Mouse (Mus musculus) kidney, adult 2 months (tissue): Measurements from ENCODE around the gene Cdca3. TPM values are rescaled to one million over a fixed set of nuclear protein-coding genes. Genes with fewer than 3 reads are reported as not detected.
"Not testable (repeated sequence)": the region's sequence is repeated elsewhere in the genome, so short reads cannot be mapped to it uniquely, and the experiment has no call there.

ENCODE experiments used
- DNase-seq: peaks from one replicate; pipeline ENCODE4 v3.0.0; 2021
- H3K27ac ChIP-seq: fragments of 200-500 bp; 2 replicates; pipeline ENCODE4 v1.5.1; 2012; ENCODE audit warnings: low read depth, low read length, control low read depth, inconsistent platforms; ENCODE audit not compliant: insufficient read depth
- H3K27me3 ChIP-seq: fragments of 200-500 bp; replicated peaks from 2 replicates; pipeline ENCODE4 v1.6.1; 2012; ENCODE audit warnings: mild to moderate bottlenecking, moderate library complexity, low read length, inconsistent platforms; ENCODE audit not compliant: control insufficient read depth, insufficient read depth
- H3K36me3 ChIP-seq: fragments of 200-500 bp; 2 replicates; pipeline ENCODE4 v1.6.1; 2012; ENCODE audit warnings: mild to moderate bottlenecking, moderate library complexity, low read length, inconsistent platforms; ENCODE audit not compliant: control insufficient read depth, insufficient read depth
- H3K4me1 ChIP-seq: fragments of 200-500 bp; 2 replicates; pipeline ENCODE4 v1.6.1; 2011; ENCODE audit warnings: low read length; ENCODE audit not compliant: control insufficient read depth, insufficient read depth
- H3K4me3 ChIP-seq: fragments of 200-500 bp; 2 replicates; pipeline ENCODE4 v1.5.1; 2011; ENCODE audit warnings: mild to moderate bottlenecking, low read depth, low read length, control low read depth; ENCODE audit not compliant: insufficient read depth
- CTCF ChIP-seq: fragments of 200-500 bp; conservative IDR thresholded peaks from 2 replicates; pipeline ENCODE4 v1.5.1; 2011; ENCODE audit warnings: low read depth, mild to moderate bottlenecking, control low read depth, low read length, moderate library complexity, mixed read lengths; ENCODE audit not compliant: insufficient read depth, insufficient read length
- POLR2A ChIP-seq: fragments of 200-500 bp; IDR thresholded peaks from one replicate; pipeline ENCODE4 v1.6.1; 2011; ENCODE audit warnings: low read depth, low read length, control low read depth
- WGBS: fragments of 180-500 bp; shearing (Covaris S2); methylation state at CpG from one replicate; pipeline ENCODE4 v1.1.7; 2018; 5-methylcytosine and 5-hydroxymethylcytosine counted together
- polyA plus RNA-seq: library from polyadenylated mRNA; depleted of rRNA; stranded (reverse); fragments of >200 nt; gene quantifications from 2 replicates; pipeline ENCODE4 v1.2.3, GENCODE M21; 2012

Gene Cdca3
- polyA plus RNA-seq, 1 experiment = 4.2 TPM

GRCm38 (mm10) chr6:124817971-124818370 is 11.4 kb upstream of the Cdca3 start:
- peaks cover 5% of the 10 kb centered on the region for H3K4me1 ChIP-seq
- no peaks in the 10 kb centered on the region for H3K27me3 ChIP-seq
- TF ChIP-seq CTCF (no peak), POLR2A (no peak)
- peaks cover 4% of the 10 kb centered on the region for H3K36me3 ChIP-seq
- H3K4me3 ChIP-seq = no peak overlapping the region
- DNase-seq = no peak
- 85% methylated on average over 8 of the region's 8 CpGs for WGBS
- H3K27ac ChIP-seq = no peak overlapping the region

DNA sequence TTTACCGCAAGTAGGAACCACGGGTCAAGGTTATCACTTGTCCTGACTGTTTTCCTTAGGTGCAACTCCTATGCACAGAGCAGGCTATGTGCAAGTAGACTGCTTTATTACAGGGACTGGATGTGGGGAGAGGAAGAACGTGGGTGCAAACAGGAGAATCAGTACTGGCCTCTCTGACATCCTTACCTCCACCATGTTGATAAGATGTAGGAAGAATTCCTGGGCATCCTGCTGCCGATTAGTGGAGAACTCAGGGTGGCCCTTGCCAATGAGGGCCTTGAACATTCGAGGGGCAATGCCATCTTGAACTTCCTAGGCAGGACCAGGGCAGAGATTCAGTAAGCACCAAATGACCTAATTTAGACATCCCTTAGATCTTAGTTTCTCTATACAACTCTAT is 8.5 kb upstream of the Cdca3 start:
- H3K4me3 ChIP-seq = no peak overlapping the region
- TF ChIP-seq POLR2A (no peak), CTCF (no peak)
- no peaks in the 10 kb centered on the region for H3K27me3 ChIP-seq
- no peak for DNase-seq
- H3K27ac ChIP-seq = no peak overlapping the region
- peaks cover 8% of the 10 kb centered on the region for H3K36me3 ChIP-seq
- H3K4me1 ChIP-seq = no peaks in the 10 kb centered on the region
- 95% methylated on average over 5 of the region's 5 CpGs for WGBS

DNA sequence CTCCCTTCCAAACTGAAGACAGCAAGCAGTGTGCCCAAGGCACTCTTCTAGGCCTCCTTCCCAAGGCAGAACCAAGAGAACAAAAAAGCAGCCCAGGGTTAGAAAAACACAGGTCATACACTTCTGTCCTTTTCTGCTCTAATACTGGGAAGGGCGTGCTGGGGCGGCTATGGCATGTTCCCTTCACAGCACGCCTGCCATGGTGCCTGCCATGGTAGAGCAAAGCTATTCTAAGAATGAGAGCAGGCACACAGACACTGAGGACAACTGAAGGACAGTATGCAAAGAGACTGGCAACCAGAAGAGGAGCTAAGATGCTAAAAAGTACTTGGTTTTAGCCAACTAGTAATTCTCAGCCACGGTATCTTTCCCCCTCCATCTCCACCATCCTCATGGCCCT is 7.3 kb upstream of the Cdca3 start:
- no peak overlapping the region for H3K27ac ChIP-seq

DNA sequence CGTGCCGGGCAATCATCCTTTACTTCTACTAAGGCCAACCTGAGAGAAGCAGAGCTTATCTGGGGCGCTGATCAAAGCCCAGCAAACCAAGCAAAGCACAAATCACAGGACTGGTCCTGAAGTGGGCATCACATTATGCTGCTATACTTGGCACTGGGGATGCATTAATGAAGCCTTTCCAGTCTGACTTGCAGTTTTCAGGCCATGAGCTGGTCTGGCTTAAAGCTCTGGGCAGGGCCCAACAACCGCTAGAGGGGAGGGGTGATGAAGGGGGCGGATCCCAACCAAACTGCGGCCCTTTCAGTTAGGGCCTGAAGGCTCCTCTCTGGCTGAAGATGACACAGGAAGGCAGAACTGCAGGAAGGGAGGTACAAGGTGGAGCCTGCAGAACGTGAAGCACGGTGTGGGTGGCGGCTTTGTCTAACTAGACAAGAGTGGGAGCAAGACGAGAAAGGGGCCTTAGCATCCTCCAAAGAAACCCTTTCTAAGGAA is 1.2 kb upstream of the Cdca3 start:
- peak; percentile 69 for DNase-seq
- peaks cover 4% of the 10 kb centered on the region for H3K36me3 ChIP-seq
- 14% methylated on average over 10 of the region's 10 CpGs for WGBS
- TF ChIP-seq CTCF = no peak
- no peak for TF ChIP-seq POLR2A
- no peak overlapping the region for H3K27ac ChIP-seq
- H3K4me1 ChIP-seq = no peaks in the 10 kb centered on the region
- peak overlapping the region; percentile 44 for H3K4me3 ChIP-seq
- H3K27me3 ChIP-seq = no peaks in the 10 kb centered on the region

More for the DNA sequence above, 7.3 kb upstream of the Cdca3 start:
- Histone ChIP-seq H3K4me1 (no peaks in the 10 kb centered on the region), H3K4me3 (no peak overlapping the region), H3K36me3 (peaks cover 8% of the 10 kb centered on the region), H3K27me3 (no peaks in the 10 kb centered on the region)
- no peak for TF ChIP-seq POLR2A
- TF ChIP-seq CTCF = no peak
- WGBS = 93% methylated on average over 4 of the region's 4 CpGs
- no peak for DNase-seq

DNA sequence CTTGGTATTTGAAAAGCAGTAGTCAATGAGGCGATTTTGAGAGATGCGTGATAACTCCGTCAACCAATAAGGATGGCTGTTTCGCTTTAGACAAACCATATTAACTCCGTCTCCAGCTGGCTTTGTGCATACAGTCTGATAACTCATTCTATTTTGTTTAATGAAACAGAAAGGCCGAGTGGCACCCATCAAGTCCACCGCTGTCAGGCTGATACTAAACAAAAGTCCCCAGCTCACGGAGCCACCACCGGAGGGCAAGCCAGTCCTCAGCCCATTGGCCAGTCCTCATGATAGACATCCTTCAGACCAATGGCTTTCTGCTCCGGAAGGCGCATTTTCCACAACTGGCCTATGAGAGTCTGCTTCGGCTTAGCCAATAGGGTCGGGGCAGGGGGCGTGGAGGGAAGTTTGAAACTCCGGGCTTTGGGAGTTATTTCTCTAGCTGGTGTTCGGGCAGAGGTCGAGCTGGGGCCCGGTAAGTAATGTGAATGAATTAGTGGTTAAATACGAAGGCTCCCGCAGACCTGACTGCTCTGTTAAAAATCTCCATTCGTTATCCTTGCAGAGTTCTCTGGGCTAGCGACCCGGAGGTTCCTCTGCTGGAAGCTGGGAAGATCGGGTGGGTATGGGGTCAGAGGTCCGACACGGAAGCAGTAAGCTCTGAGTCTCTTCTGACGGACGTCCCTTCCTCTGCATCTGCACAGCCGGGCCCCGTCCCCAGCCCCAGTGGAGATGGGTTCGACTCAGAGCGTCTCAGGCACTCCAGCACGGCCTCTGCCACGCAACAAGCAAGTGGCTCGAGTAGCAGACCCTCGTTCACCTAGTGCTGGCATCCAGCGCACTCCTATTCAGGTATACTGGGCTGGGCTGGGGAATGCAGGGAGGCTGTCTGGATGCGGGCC is 703 bp downstream of the Cdca3 start:
- TF ChIP-seq CTCF (0 out of 2 replicates have a peak, but pooled peaks have one; percentile 10), POLR2A (no peak)
- Histone ChIP-seq H3K27me3 (no peaks in the 10 kb centered on the region), H3K27ac (peak overlapping the region; percentile 66), H3K36me3 (no peaks in the 10 kb centered on the region), H3K4me3 (peak overlapping the region; percentile 50), H3K4me1 (no peaks in the 10 kb centered on the region)
- DNase-seq = peak; percentile 99
- under 1% methylated on average over 38 of the region's 38 CpGs for WGBS

DNA sequence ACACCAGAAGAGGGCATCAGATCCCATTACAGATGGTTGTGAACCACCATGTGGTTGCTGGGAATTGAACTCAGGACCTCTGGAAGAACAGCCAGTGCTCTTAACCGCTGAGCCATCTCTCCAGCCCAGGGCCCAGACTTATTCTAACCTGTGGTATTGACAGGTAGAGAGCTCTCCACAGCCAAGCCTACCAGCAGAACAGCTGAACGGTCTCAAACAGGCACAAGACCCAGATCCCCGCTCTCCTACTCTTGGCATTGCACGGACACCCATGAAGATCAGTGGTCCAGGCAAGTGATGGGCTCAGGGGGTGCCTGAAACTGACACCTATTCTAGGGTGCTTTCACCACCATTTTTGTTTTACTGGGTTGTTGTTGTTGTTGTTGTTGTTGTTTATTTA is 1.9 kb downstream of the Cdca3 start:
- not testable (repeated sequence) for H3K27me3 ChIP-seq, H3K36me3 ChIP-seq, H3K27ac ChIP-seq, H3K4me1 ChIP-seq, H3K4me3 ChIP-seq, DNase-seq
- 89% methylated on average over 4 of the region's 4 CpGs for WGBS

- H3K27ac ChIP-seq = no peak overlapping the region
- H3K36me3 ChIP-seq = no peaks in the 10 kb centered on the region
- no peak for DNase-seq
- H3K4me1 ChIP-seq = no peaks in the 10 kb centered on the region
- no peak overlapping the region for H3K4me3 ChIP-seq
- no peak for TF ChIP-seq POLR2A
- 91% methylated on average over 8 of the region's 8 CpGs for WGBS
- no peaks in the 10 kb centered on the region for H3K27me3 ChIP-seq
Observed at GRCm38 (mm10) chr6:124831649-124832048, 2.3 kb downstream of the Cdca3 start.
